Mouse (Mus musculus) stomach, postnatal 0 days (tissue): ENCODE results near the gene Clcc1. TPM values are rescaled to one million over a fixed set of nuclear protein-coding genes. Genes with fewer than 3 reads are reported as not detected.
"Not testable (repeated sequence)": the region's sequence is repeated elsewhere in the genome, so short reads cannot be mapped to it uniquely, and the experiment has no call there.

ENCODE experiments used
- ATAC-seq: fragments of 200-750 bp; cut with Nextera tagmentation; 2 replicates; pipeline ENCODE4 v1.8.0; 2017; ENCODE audit not compliant: low FRiP score, low TSS enrichment
- DNase-seq: peaks from one replicate; pipeline ENCODE4 v3.0.0-alpha.2; 2016; ENCODE audit warnings: low spot score
- H3K27ac ChIP-seq: fragments of 300-500 bp; sonication (generic); replicated peaks from 2 replicates; pipeline ENCODE4 v1.5.1; 2014; ENCODE audit warnings: mild to moderate bottlenecking, control low read depth
- H3K27me3 ChIP-seq: fragments of 300-500 bp; sonication (generic); 2 replicates; pipeline ENCODE4 v1.6.1; 2014; ENCODE audit warnings: low read length; ENCODE audit not compliant: control insufficient read depth, insufficient read depth
- H3K36me3 ChIP-seq: fragments of 300-500 bp; sonication (generic); 2 replicates; pipeline ENCODE4 v1.6.1; 2014; ENCODE audit warnings: low read length, mixed read lengths; ENCODE audit not compliant: control insufficient read depth, insufficient read depth
- H3K4me1 ChIP-seq: fragments of 300-500 bp; sonication (generic); replicated peaks from 2 replicates; pipeline ENCODE4 v1.6.1; 2014; ENCODE audit warnings: antibody characterized with exemption; ENCODE audit not compliant: control insufficient read depth, insufficient read depth
- H3K4me2 ChIP-seq: fragments of 300-500 bp; sonication (generic); replicated peaks from 2 replicates; pipeline ENCODE4 v1.6.1; 2014; ENCODE audit warnings: low read depth, mild to moderate bottlenecking, control low read depth, moderate library complexity
- H3K4me3 ChIP-seq: fragments of 300-500 bp; sonication (generic); 2 replicates; pipeline ENCODE4 v1.5.1; 2014; ENCODE audit warnings: low read depth, low read length, control low read depth
- H3K9ac ChIP-seq: fragments of 300-500 bp; sonication (generic); 2 replicates; pipeline ENCODE4 v1.6.1; 2014; ENCODE audit warnings: mild to moderate bottlenecking, low read length, control low read depth, mixed read lengths
- H3K9me3 ChIP-seq: fragments of 300-500 bp; sonication (generic); 2 replicates; pipeline ENCODE4 v1.6.1; 2016; ENCODE audit warnings: low read length; ENCODE audit not compliant: control insufficient read depth
- CTCF ChIP-seq: IDR thresholded peaks from 2 replicates; pipeline ENCODE4 v1.5.1; 2016; ENCODE audit warnings: antibody characterized with exemption, low read depth, mild to moderate bottlenecking, moderate library complexity
- EP300 ChIP-seq: optimal IDR thresholded peaks from 2 replicates; pipeline ENCODE3; 2016; ENCODE audit warnings: antibody characterized with exemption
- WGBS: fragments of 180-500 bp; shearing (Covaris S2); extraction: QIAGEN DNeasy Blood & Tissue Kit; methylation state at CpG from one replicate; pipeline ENCODE4 v1.1.7; 2014; 5-methylcytosine and 5-hydroxymethylcytosine counted together
- polyA plus RNA-seq: library from polyadenylated mRNA; unstranded; fragments of >200 nt; fragmentation: Nextera tagmentation; extraction: Ambion mirVana; gene quantifications from 2 replicates; pipeline ENCODE4 v1.2.1, GENCODE M21; 2015

Clcc1 gene
- polyA plus RNA-seq, 1 experiment from 2014 or later = 60.9 TPM

DNA sequence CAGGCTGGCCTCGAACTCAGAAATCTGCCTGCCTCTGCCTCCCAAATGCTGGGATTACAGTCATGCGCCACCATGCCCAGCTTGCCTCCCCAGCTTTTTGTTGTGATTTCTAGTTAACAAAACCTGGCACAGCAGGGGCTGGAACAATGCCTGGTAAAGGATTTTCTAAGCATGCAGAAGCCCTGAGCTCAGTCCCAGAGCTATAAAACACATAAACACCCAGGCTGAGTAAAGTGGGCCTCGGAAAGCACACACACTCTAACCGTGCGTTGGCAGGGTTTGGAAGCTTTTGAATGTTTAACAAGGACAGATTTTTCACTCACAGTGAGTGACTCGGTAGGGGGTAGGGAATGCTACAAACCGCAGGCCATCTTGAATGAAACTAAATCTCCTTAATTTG, 7.7 kb upstream of the Clcc1 start:
- H3K4me1 ChIP-seq = no peaks in the 10 kb centered on the region
- 52% methylated on average over 7 of the region's 7 CpGs for WGBS
- H3K27me3 ChIP-seq = no peaks in the 10 kb centered on the region
- TF ChIP-seq EP300 (no peak), CTCF (no peak)
- no peak overlapping the region for H3K9ac ChIP-seq
- no peaks in the 10 kb centered on the region for H3K9me3 ChIP-seq
- no peak for ATAC-seq
- 0 out of 2 replicates have a peak, but pooled peaks cover 4% of the 10 kb centered on the region for H3K36me3 ChIP-seq
- H3K27ac ChIP-seq = no peak overlapping the region
- no peak overlapping the region for H3K4me3 ChIP-seq
- DNase-seq = no peak
- no peak overlapping the region for H3K4me2 ChIP-seq

GRCm38 (mm10) chr3:108647681-108648080, 6.0 kb upstream of the Clcc1 start:
- H3K4me3 ChIP-seq, ATAC-seq, H3K4me2 ChIP-seq, H3K4me1 ChIP-seq, H3K9ac ChIP-seq, DNase-seq, H3K27me3 ChIP-seq, H3K27ac ChIP-seq, H3K9me3 ChIP-seq, H3K36me3 ChIP-seq: not testable (repeated sequence)
- WGBS = 45% methylated on average over 5 of the region's 5 CpGs

GRCm38 (mm10) chr3:108652866-108653642, 659 bp upstream of the Clcc1 start:
- H3K9ac ChIP-seq = no peak overlapping the region
- no peak overlapping the region for H3K27ac ChIP-seq
- DNase-seq (peak; percentile 36), ATAC-seq (no peak)
- H3K36me3 ChIP-seq = no peaks in the 10 kb centered on the region
- 11% methylated on average over 9 of the region's 9 CpGs for WGBS
- H3K4me3 ChIP-seq = peak overlapping the region; percentile 90
- H3K9me3 ChIP-seq = no peaks in the 10 kb centered on the region
- no peak for TF ChIP-seq EP300
- peak; percentile 70 for TF ChIP-seq CTCF
- H3K27me3 ChIP-seq = no peaks in the 10 kb centered on the region
- no peaks in the 10 kb centered on the region for H3K4me1 ChIP-seq
- H3K4me2 ChIP-seq = peak overlapping the region; percentile 36

GRCm38 (mm10) chr3:108654566-108654965, 853 bp downstream of the Clcc1 start:
- H3K9ac ChIP-seq = peak overlapping the region; percentile 89
- peak overlapping the region; percentile 90 for H3K4me3 ChIP-seq
- TF ChIP-seq EP300 (no peak), CTCF (no peak)
- no peaks in the 10 kb centered on the region for H3K9me3 ChIP-seq
- H3K36me3 ChIP-seq = no peaks in the 10 kb centered on the region
- WGBS = 15% methylated on average over 14 of the region's 14 CpGs
- H3K4me2 ChIP-seq = peak overlapping the region; percentile 64
- DNase-seq (no peak), ATAC-seq (no peak)
- H3K27ac ChIP-seq = no peak overlapping the region
- H3K27me3 ChIP-seq = no peaks in the 10 kb centered on the region
- no peaks in the 10 kb centered on the region for H3K4me1 ChIP-seq

- Histone ChIP-seq H3K4me1 (no peaks in the 10 kb centered on the region), H3K9me3 (no peaks in the 10 kb centered on the region), H3K4me3 (no peak overlapping the region), H3K4me2 (no peak overlapping the region), H3K27me3 (no peaks in the 10 kb centered on the region), H3K9ac (no peak overlapping the region), H3K27ac (no peak overlapping the region), H3K36me3 (no peaks in the 10 kb centered on the region)
- DNase-seq (no peak), ATAC-seq (no peak)
- TF ChIP-seq EP300 (no peak), CTCF (no peak)
- WGBS = 82% methylated on average over 7 of the region's 7 CpGs
Measured at GRCm38 (mm10) chr3:108655486-108655885, 1.8 kb downstream of the Clcc1 start.

DNA sequence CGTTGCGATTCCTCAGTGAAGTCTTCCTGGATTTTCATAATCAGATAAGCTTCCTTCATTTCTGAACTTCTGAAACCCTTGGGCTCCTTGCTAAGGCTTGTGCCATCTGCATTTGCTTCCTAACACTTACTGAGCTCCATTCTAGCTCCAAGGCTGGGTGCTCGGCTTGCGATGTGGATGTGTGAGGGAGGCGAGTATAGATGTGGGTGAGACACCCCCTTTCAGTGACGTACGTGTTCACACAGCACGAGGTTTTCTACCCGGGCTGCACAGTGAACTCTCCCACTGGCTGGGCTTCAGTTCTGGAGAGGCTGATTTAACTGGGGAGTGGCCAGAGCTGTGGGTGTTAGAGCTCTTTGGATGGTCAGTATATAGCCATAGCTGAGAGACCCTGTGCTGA, 4.9 kb downstream of the Clcc1 start:
- peaks cover 2% of the 10 kb centered on the region for H3K36me3 ChIP-seq
- H3K4me3 ChIP-seq = no peak overlapping the region
- H3K4me2 ChIP-seq = no peak overlapping the region
- TF ChIP-seq CTCF = no peak
- H3K9me3 ChIP-seq = no peaks in the 10 kb centered on the region
- ATAC-seq (no peak), DNase-seq (no peak)
- H3K27me3 ChIP-seq = no peaks in the 10 kb centered on the region
- no peak overlapping the region for H3K9ac ChIP-seq
- no peaks in the 10 kb centered on the region for H3K4me1 ChIP-seq
- WGBS = 91% methylated on average over 9 of the region's 9 CpGs
- H3K27ac ChIP-seq = no peak overlapping the region
